Mouse (Mus musculus) ES-Bruce4 (cell line): ENCODE data around the gene Tjp2. TPM values are rescaled to one million over a fixed set of nuclear protein-coding genes. Genes with fewer than 3 reads are reported as not detected.

Experiments used
- H3K27ac ChIP-seq: 2 replicates; pipeline ENCODE4 v1.5.1; 2012; ENCODE audit warnings: low read length, inconsistent platforms; ENCODE audit not compliant: insufficient read depth
- H3K27me3 ChIP-seq: 2 replicates; pipeline ENCODE4 v1.6.1; 2012; ENCODE audit warnings: mild to moderate bottlenecking, low read length, inconsistent platforms; ENCODE audit not compliant: control insufficient read depth, poor library complexity, insufficient read depth, severe bottlenecking
- H3K36me3 ChIP-seq: 2 replicates; pipeline ENCODE4 v1.6.1; 2012; ENCODE audit warnings: inconsistent platforms, mild to moderate bottlenecking, low read length, moderate library complexity; ENCODE audit not compliant: control insufficient read depth, poor library complexity, insufficient read depth, severe bottlenecking
- H3K4me1 ChIP-seq: one replicate; pipeline ENCODE4 v1.8.1; 2011; ENCODE audit warnings: low read length; ENCODE audit not compliant: control insufficient read depth, insufficient read depth
- H3K4me3 ChIP-seq: 2 replicates; pipeline ENCODE4 v1.5.1; 2011; ENCODE audit warnings: low read depth, mild to moderate bottlenecking, low read length
- H3K9ac ChIP-seq: 2 replicates; pipeline ENCODE4 v1.6.1; 2012; ENCODE audit warnings: low read depth, mild to moderate bottlenecking, inconsistent platforms; ENCODE audit not compliant: poor library complexity, severe bottlenecking
- H3K9me3 ChIP-seq: replicated peaks from 2 replicates; pipeline ENCODE4 v1.6.1; 2012; ENCODE audit warnings: mild to moderate bottlenecking, low read length, inconsistent platforms; ENCODE audit not compliant: control insufficient read depth, poor library complexity, insufficient read depth, severe bottlenecking
- CTCF ChIP-seq: IDR thresholded peaks from one replicate; pipeline ENCODE4 v1.8.1; 2011; ENCODE audit warnings: low read depth, low read length
- EP300 ChIP-seq: IDR thresholded peaks from 2 replicates; pipeline ENCODE4 v1.6.1; 2011; ENCODE audit warnings: low read depth, low read length; ENCODE audit not compliant: insufficient read depth
- POLR2A ChIP-seq: IDR thresholded peaks from one replicate; pipeline ENCODE4 v1.8.1; 2011; ENCODE audit warnings: low read length; ENCODE audit not compliant: insufficient read depth
- polyA plus RNA-seq: library from polyadenylated mRNA; stranded (reverse); fragments of >200 nt; gene quantifications from 2 replicates; pipeline ENCODE4 v1.2.4, GENCODE M21; 2011; ENCODE audit warnings: low read depth; ENCODE audit not compliant: missing spikeins, insufficient read depth, insufficient read length

Gene Tjp2
- polyA plus RNA-seq, 1 experiment = 114 TPM

DNA sequence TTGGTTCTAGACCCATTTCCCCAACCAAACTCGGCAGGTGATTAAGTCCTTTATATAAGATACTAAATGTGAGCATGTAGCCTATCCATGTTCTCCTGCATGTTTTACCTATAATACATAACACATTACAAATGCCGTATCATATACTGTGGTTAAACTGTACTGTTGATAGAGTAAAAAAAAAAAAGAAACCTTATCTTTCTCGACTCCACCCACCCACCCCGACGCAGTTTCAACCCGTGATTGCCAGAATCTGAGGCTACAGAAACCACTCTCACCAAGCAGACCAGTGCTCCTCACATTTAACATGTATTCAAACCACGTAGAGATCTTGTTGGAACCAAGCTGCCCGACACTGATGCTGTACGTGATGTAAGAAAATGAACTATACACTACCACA lies 102.2 kb downstream of the Tjp2 start:
- H3K4me3 ChIP-seq = no peak overlapping the region
- H3K4me1 ChIP-seq = no peaks in the 10 kb centered on the region
- H3K27me3 ChIP-seq = no peaks in the 10 kb centered on the region
- H3K9me3 ChIP-seq = no peaks in the 10 kb centered on the region
- no peak overlapping the region for H3K9ac ChIP-seq
- TF ChIP-seq POLR2A = no peak
- TF ChIP-seq CTCF = no peak
- TF ChIP-seq EP300 = no peak
- H3K27ac ChIP-seq = no peak overlapping the region
- peaks cover 58% of the 10 kb centered on the region for H3K36me3 ChIP-seq

DNA sequence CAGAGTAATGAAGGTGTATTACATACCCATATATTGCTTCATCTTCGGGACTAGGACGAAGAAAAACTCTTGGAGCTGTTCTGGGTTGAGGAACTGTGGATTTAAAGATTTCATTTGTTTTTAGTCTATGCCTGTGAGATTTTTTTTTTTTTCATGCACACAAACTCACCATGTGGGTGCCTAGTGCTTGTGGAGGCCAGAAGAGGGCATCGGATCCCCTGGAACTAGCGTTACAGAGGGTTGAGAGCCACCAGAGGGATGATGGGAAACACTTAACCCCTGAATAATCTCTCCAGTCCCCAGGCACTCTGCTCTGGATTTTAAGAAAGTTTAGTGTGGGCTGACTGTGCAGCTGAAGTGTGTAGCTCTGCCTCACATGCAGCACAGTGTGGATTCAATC lies 104.0 kb downstream of the Tjp2 start:
- no peaks in the 10 kb centered on the region for H3K4me1 ChIP-seq
- H3K9me3 ChIP-seq = no peaks in the 10 kb centered on the region
- no peaks in the 10 kb centered on the region for H3K27me3 ChIP-seq
- H3K4me3 ChIP-seq = no peak overlapping the region
- TF ChIP-seq POLR2A = no peak
- TF ChIP-seq EP300 = no peak
- TF ChIP-seq CTCF = peak; percentile 32
- peaks cover 55% of the 10 kb centered on the region for H3K36me3 ChIP-seq
- no peak overlapping the region for H3K9ac ChIP-seq
- no peak overlapping the region for H3K27ac ChIP-seq

DNA sequence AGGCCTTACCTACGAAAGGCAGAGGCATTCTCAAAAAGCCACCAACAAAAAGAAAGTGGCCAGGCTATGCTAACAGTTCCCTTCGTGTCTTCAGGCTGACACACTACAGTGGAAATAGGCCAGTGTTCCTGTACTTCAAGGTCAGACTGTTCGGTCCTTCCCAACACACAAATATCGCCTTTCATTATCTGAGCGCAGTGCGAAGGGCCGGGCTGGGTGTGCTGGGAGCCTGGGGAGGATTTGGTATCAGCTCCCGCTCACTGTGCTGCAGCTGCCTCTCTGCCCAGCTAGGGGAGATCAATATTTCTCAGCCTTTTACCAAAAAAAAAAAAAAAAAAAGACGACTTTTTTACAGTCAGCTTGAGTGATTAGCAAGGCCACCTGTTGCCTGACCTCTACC lies 106.1 kb downstream of the Tjp2 start:
- no peak overlapping the region for H3K4me3 ChIP-seq
- no peak overlapping the region for H3K9ac ChIP-seq
- no peaks in the 10 kb centered on the region for H3K4me1 ChIP-seq
- no peaks in the 10 kb centered on the region for H3K27me3 ChIP-seq
- no peak overlapping the region for H3K27ac ChIP-seq
- TF ChIP-seq CTCF (no peak), EP300 (no peak), POLR2A (no peak)
- H3K36me3 ChIP-seq = peaks cover 53% of the 10 kb centered on the region
- no peaks in the 10 kb centered on the region for H3K9me3 ChIP-seq

DNA sequence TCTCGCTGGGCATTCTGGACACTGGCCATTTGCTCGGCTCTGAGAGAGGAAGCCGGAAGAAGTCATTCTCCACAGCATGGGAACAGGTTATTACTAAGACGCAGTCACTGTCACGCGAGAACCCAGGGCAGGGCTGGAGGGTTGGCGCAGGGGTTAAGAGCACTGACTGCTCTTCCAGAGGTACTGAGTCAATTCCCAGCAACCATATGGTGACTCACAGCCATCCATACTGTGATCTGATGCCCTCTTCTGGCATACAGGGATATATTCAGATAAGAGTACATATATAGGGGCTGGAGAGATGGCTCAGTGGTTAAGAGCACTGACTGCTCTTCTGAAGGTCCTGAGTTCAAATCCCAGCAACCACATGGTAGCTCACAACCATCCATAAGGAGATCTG lies 113.2 kb downstream of the Tjp2 start:
- no peak overlapping the region for H3K9ac ChIP-seq
- no peaks in the 10 kb centered on the region for H3K9me3 ChIP-seq
- H3K27ac ChIP-seq = no peak overlapping the region
- H3K36me3 ChIP-seq = peaks cover 54% of the 10 kb centered on the region
- TF ChIP-seq POLR2A = no peak
- H3K27me3 ChIP-seq = no peaks in the 10 kb centered on the region
- no peaks in the 10 kb centered on the region for H3K4me1 ChIP-seq
- H3K4me3 ChIP-seq = no peak overlapping the region

DNA sequence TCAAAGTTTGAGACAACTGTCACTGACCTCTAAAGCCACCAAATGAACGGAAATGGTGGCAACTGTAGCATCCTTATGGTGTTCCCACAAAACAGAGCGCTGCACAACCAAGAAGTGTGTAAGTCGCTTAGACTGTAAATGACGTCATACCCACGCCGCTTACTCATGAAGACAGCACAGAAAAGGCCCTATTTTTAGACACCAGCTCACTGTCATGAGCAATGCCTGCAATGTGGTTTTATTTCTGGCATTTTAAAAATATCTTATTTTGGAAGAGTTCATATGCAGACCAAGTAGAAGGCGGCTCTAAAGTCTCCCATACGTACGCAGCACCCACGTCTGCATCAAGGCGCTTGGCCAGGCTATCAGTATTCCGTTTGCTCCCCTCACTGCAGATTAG lies 117.1 kb downstream of the Tjp2 start:
- Histone ChIP-seq H3K27me3 (no peaks in the 10 kb centered on the region), H3K36me3 (peaks cover 34% of the 10 kb centered on the region), H3K4me3 (no peak overlapping the region), H3K9ac (no peak overlapping the region), H3K4me1 (no peaks in the 10 kb centered on the region), H3K27ac (no peak overlapping the region), H3K9me3 (no peaks in the 10 kb centered on the region)
- no peak for TF ChIP-seq POLR2A
- TF ChIP-seq EP300 = no peak
- TF ChIP-seq CTCF = no peak

DNA sequence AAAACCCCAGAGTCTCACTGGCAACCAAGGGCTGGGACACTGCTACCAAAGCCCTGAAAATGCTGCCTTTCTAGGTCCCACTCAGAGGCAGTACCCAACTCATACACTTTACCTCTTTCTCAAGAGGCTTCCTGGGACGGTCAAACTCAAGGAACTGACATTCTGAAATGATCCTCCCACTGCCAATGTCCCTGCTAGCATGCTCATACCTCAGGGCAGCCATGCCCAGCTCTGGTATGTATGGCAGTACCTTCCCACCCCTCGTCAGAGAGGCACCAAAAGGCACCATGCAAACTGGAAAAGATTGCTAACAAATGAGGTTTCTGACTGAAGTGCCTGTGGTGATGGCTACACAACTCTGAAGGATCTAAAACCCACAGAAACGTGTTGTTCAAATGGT lies 121.0 kb downstream of the Tjp2 start:
- no peak overlapping the region for H3K27ac ChIP-seq
- H3K9ac ChIP-seq = no peak overlapping the region
- H3K36me3 ChIP-seq = peaks cover 24% of the 10 kb centered on the region

More for the DNA sequence above, 121.0 kb downstream of the Tjp2 start:
- no peak for TF ChIP-seq POLR2A
- TF ChIP-seq EP300 = no peak
- no peak for TF ChIP-seq CTCF
- Histone ChIP-seq H3K27me3 (no peaks in the 10 kb centered on the region), H3K4me3 (no peak overlapping the region), H3K4me1 (no peaks in the 10 kb centered on the region), H3K9me3 (no peaks in the 10 kb centered on the region)
